Mouse (Mus musculus): ENCODE measurements around the gene Apex1. TPM values are rescaled to one million over a fixed set of nuclear protein-coding genes. Genes with fewer than 3 reads are reported as not detected.
"Not testable (repeated sequence)": the region's sequence is repeated elsewhere in the genome, so short reads cannot be mapped to it uniquely, and the experiment has no call there.

The Apex1 gene
- 10 to 100 TPM; 29.1 to 29.2 TPM for total RNA-seq (2021)
- long read RNA-seq, experiment 1, transcript Apex1-201 (5 exons, 1,239 nt): major isoform, 31 of 43 reads
- long read RNA-seq, experiment 1, transcript Apex1-203 (5 exons, 655 nt): minor isoform, 7 of 43 reads
- long read RNA-seq, experiment 1, partial matches to known transcripts: 0 of 43 reads
- long read RNA-seq, experiment 1, other reads (novel, unspliced or antisense): 3 of 43 reads
- long read RNA-seq, experiment 2, transcript Apex1-201 (5 exons, 1,239 nt): major isoform, 37 of 44 reads
- long read RNA-seq, experiment 2, partial matches to known transcripts: 0 of 44 reads
- long read RNA-seq, experiment 2, other reads (novel, unspliced or antisense): 0 of 44 reads

- peak; percentile 97 for DNase-seq (ENCODE audit: low spot score)
Observed at GRCm38 (mm10) chr14:50924281-50925064, at the start of gene Apex1, which contains the start of gene Osgep. Gene Apex1 (plus strand): TSS chr14:50924968. Gene Osgep (minus strand): TSS chr14:50924893.

GRCm38 (mm10) chr14:50875175-50875574, 49.6 kb upstream of the Apex1 start:
- no peak for DNase-seq (ENCODE audit: low spot score)

- DNase-seq (ENCODE audit: low spot score): no peak
Observed at GRCm38 (mm10) chr14:50875591-50876230, 49.1 kb upstream of the Apex1 start.

GRCm38 (mm10) chr14:50876236-50876950, 48.4 kb upstream of the Apex1 start:
- DNase-seq (ENCODE audit: low spot score): no peak

GRCm38 (mm10) chr14:50891621-50892020, 33.1 kb upstream of the Apex1 start:
- no peak for DNase-seq (ENCODE audit: low spot score)

- DNase-seq (ENCODE audit: low spot score): no peak
Observed at GRCm38 (mm10) chr14:50892091-50892490, 32.7 kb upstream of the Apex1 start.

GRCm38 (mm10) chr14:50892541-50893459, 32.0 kb upstream of the Apex1 start:
- peak; percentile 45 for DNase-seq (ENCODE audit: low spot score)

- DNase-seq (ENCODE audit: low spot score): no peak
Observed at GRCm38 (mm10) chr14:50895407-50895806, 29.4 kb upstream of the Apex1 start.

GRCm38 (mm10) chr14:50895985-50896746, 28.6 kb upstream of the Apex1 start:
- peak; percentile 90 for DNase-seq (ENCODE audit: low spot score)

GRCm38 (mm10) chr14:50896747-50897373, 27.9 kb upstream of the Apex1 start:
- DNase-seq (ENCODE audit: low spot score): no peak

GRCm38 (mm10) chr14:50897374-50897765, 27.4 kb upstream of the Apex1 start, which contains the start of gene Klhl33:
Gene Klhl33 (minus strand): TSS chr14:50897507.
- DNase-seq (ENCODE audit: low spot score): peak; percentile 71

GRCm38 (mm10) chr14:50897992-50898391, 26.8 kb upstream of the Apex1 start:
- DNase-seq (ENCODE audit: low spot score): not testable (repeated sequence)

- DNase-seq (ENCODE audit: low spot score): peak; percentile 33
Observed at GRCm38 (mm10) chr14:50903973-50904827, 20.6 kb upstream of the Apex1 start.

GRCm38 (mm10) chr14:50904828-50905129, 20.0 kb upstream of the Apex1 start:
- no peak for DNase-seq (ENCODE audit: low spot score)

- DNase-seq (ENCODE audit: low spot score): not testable (repeated sequence)
Observed at GRCm38 (mm10) chr14:50905327-50905726, 19.4 kb upstream of the Apex1 start.

GRCm38 (mm10) chr14:50908126-50908525, 16.6 kb upstream of the Apex1 start:
- no peak for DNase-seq (ENCODE audit: low spot score)

GRCm38 (mm10) chr14:50911356-50911755, 13.4 kb upstream of the Apex1 start:
- no peak for DNase-seq (ENCODE audit: low spot score)

- DNase-seq (ENCODE audit: low spot score): not testable (repeated sequence)
Observed at GRCm38 (mm10) chr14:50923437-50923836, 1.3 kb upstream of the Apex1 start.
